Mouse (Mus musculus): ENCODE data around the gene Rnf5. TPM values are rescaled to one million over a fixed set of nuclear protein-coding genes. Genes with fewer than 3 reads are reported as not detected.

The Rnf5 gene
- polyA plus RNA-seq, 1 experiment from 2014 or later, result 223 TPM

- under 1% methylated on average over 31 of the region's 35 CpGs for WGBS
- DNase-seq (peak; percentile 95), ATAC-seq (ENCODE audit: low FRiP score, low TSS enrichment) (peak; percentile 35)
- Histone ChIP-seq H3K4me3 (replicated peaks; ENCODE audit: low read depth, low read length) (peak overlapping the region; percentile 80), H3K4me2 (ENCODE audit: low read length) (peak overlapping the region; percentile 97), H3K27me3 (ENCODE audit: control insufficient read depth, insufficient read depth, low read length) (no peaks in the 10 kb centered on the region), H3K27ac (replicated peaks; ENCODE audit: low read depth, low read length) (peak overlapping the region; percentile 99), H3K9ac (replicated peaks; ENCODE audit: low read length) (peak overlapping the region; percentile 96), H3K9me3 (ENCODE audit: control insufficient read depth, low read length) (no peaks in the 10 kb centered on the region), H3K36me3 (ENCODE audit: control insufficient read depth, insufficient read depth, low read length) (peaks cover 25% of the 10 kb centered on the region), H3K4me1 (ENCODE audit: control insufficient read depth, insufficient read depth, low read length) (peaks cover 43% of the 10 kb centered on the region)
These were observed 11.5 kb downstream of the Rnf5 start for GRCm38 (mm10) chr17:34591994-34592375.

GRCm38 (mm10) chr17:34591029-34591993 lies 12.2 kb downstream of the Rnf5 start, which contains the start of gene Pbx2:
TSS of gene Pbx2 (plus strand) at chr17:34591266.
- H3K27ac ChIP-seq (replicated peaks; ENCODE audit: low read depth, low read length), result peak within 1 kb of the TSS; percentile 99
- peak within 1 kb of the TSS; percentile 97 for H3K4me2 ChIP-seq (ENCODE audit: low read length)
- no peaks in the 10 kb centered on the region for H3K27me3 ChIP-seq (ENCODE audit: control insufficient read depth, insufficient read depth, low read length)
- H3K9ac ChIP-seq (replicated peaks; ENCODE audit: low read length), result peak within 1 kb of the TSS; percentile 96
- no peaks in the 10 kb centered on the region for H3K9me3 ChIP-seq (ENCODE audit: control insufficient read depth, low read length)
- ATAC-seq (ENCODE audit: low FRiP score, low TSS enrichment) (peak; percentile 7), DNase-seq (peak; percentile 72)
- H3K36me3 ChIP-seq (ENCODE audit: control insufficient read depth, insufficient read depth, low read length), result peaks cover 21% of the 10 kb centered on the region
- H3K4me1 ChIP-seq (ENCODE audit: control insufficient read depth, insufficient read depth, low read length), result peaks cover 45% of the 10 kb centered on the region
- H3K4me3 ChIP-seq (replicated peaks; ENCODE audit: low read depth, low read length), result peak within 1 kb of the TSS; percentile 80
- 1% methylated on average over 21 of the region's 21 CpGs for WGBS

GRCm38 (mm10) chr17:34590154-34590987 lies 13.1 kb downstream of the Rnf5 start:
- Histone ChIP-seq H3K4me2 (ENCODE audit: low read length) (peak overlapping the region; percentile 97), H3K4me3 (replicated peaks; ENCODE audit: low read depth, low read length) (no peak overlapping the region), H3K4me1 (ENCODE audit: control insufficient read depth, insufficient read depth, low read length) (peaks cover 55% of the 10 kb centered on the region), H3K27ac (replicated peaks; ENCODE audit: low read depth, low read length) (peak overlapping the region; percentile 99; the same call in 1 of the 2 replicates), H3K27me3 (ENCODE audit: control insufficient read depth, insufficient read depth, low read length) (no peaks in the 10 kb centered on the region), H3K9me3 (ENCODE audit: control insufficient read depth, low read length) (no peaks in the 10 kb centered on the region), H3K9ac (replicated peaks; ENCODE audit: low read length) (no peak overlapping the region), H3K36me3 (ENCODE audit: control insufficient read depth, insufficient read depth, low read length) (peaks cover 11% of the 10 kb centered on the region)
- DNase-seq (no peak), ATAC-seq (ENCODE audit: low FRiP score, low TSS enrichment) (no peak)
- 67% methylated on average over 15 of the region's 15 CpGs for WGBS

- H3K9ac ChIP-seq (replicated peaks; ENCODE audit: low read length), result no peak within 1 kb of the TSS
- H3K9me3 ChIP-seq (ENCODE audit: control insufficient read depth, low read length), result no peaks in the 10 kb centered on the region
- H3K4me3 ChIP-seq (replicated peaks; ENCODE audit: low read depth, low read length), result no peak within 1 kb of the TSS
- peaks cover 4% of the 10 kb centered on the region for H3K36me3 ChIP-seq (ENCODE audit: control insufficient read depth, insufficient read depth, low read length)
- peak within 1 kb of the TSS; percentile 97 for H3K4me2 ChIP-seq (ENCODE audit: low read length)
- peak within 1 kb of the TSS; percentile 99; the same call in 1 of the 2 replicates for H3K27ac ChIP-seq (replicated peaks; ENCODE audit: low read depth, low read length)
- peaks cover 56% of the 10 kb centered on the region for H3K4me1 ChIP-seq (ENCODE audit: control insufficient read depth, insufficient read depth, low read length)
- ATAC-seq (ENCODE audit: low FRiP score, low TSS enrichment), result no peak
- no peaks in the 10 kb centered on the region for H3K27me3 ChIP-seq (ENCODE audit: control insufficient read depth, insufficient read depth, low read length)
- WGBS, result 29% methylated on average over 7 of the region's 7 CpGs
- DNase-seq, result no peak
These were observed 13.8 kb downstream of the Rnf5 start, which contains the start of gene Gpsm3 for GRCm38 (mm10) chr17:34589681-34590101. TSS of gene Gpsm3 (plus strand) at chr17:34589806.

GRCm38 (mm10) chr17:34589206-34589605 lies 14.3 kb downstream of the Rnf5 start:
- DNase-seq, result no peak
- Histone ChIP-seq H3K9me3 (ENCODE audit: control insufficient read depth, low read length) (no peaks in the 10 kb centered on the region), H3K27ac (replicated peaks; ENCODE audit: low read depth, low read length) (no peak overlapping the region), H3K4me2 (ENCODE audit: low read length) (no peak overlapping the region), H3K4me3 (replicated peaks; ENCODE audit: low read depth, low read length) (no peak overlapping the region), H3K9ac (replicated peaks; ENCODE audit: low read length) (no peak overlapping the region), H3K4me1 (ENCODE audit: control insufficient read depth, insufficient read depth, low read length) (peaks cover 53% of the 10 kb centered on the region), H3K36me3 (ENCODE audit: control insufficient read depth, insufficient read depth, low read length) (no peaks in the 10 kb centered on the region), H3K27me3 (ENCODE audit: control insufficient read depth, insufficient read depth, low read length) (no peaks in the 10 kb centered on the region)
- WGBS, result 47% methylated on average over 7 of the region's 7 CpGs
- no peak for ATAC-seq (ENCODE audit: low FRiP score, low TSS enrichment)

GRCm38 (mm10) chr17:34588767-34589166 lies 14.7 kb downstream of the Rnf5 start:
- DNase-seq, result no peak
- H3K4me3 ChIP-seq (replicated peaks; ENCODE audit: low read depth, low read length), result no peak overlapping the region
- H3K9ac ChIP-seq (replicated peaks; ENCODE audit: low read length), result no peak overlapping the region
- H3K27ac ChIP-seq (replicated peaks; ENCODE audit: low read depth, low read length), result no peak overlapping the region
- H3K4me2 ChIP-seq (ENCODE audit: low read length), result peak overlapping the region; percentile 5; the same call in 1 of the 2 replicates
- no peaks in the 10 kb centered on the region for H3K36me3 ChIP-seq (ENCODE audit: control insufficient read depth, insufficient read depth, low read length)
- no peak for ATAC-seq (ENCODE audit: low FRiP score, low TSS enrichment)
- peaks cover 49% of the 10 kb centered on the region for H3K4me1 ChIP-seq (ENCODE audit: control insufficient read depth, insufficient read depth, low read length)
- H3K9me3 ChIP-seq (ENCODE audit: control insufficient read depth, low read length), result no peaks in the 10 kb centered on the region
- 75% methylated on average over 3 of the region's 3 CpGs for WGBS
- H3K27me3 ChIP-seq (ENCODE audit: control insufficient read depth, insufficient read depth, low read length), result no peaks in the 10 kb centered on the region

GRCm38 (mm10) chr17:34587814-34588213 lies 15.7 kb downstream of the Rnf5 start:
- Histone ChIP-seq H3K4me2 (ENCODE audit: low read length) (peak overlapping the region; percentile 98), H3K9me3 (ENCODE audit: control insufficient read depth, low read length) (no peaks in the 10 kb centered on the region), H3K36me3 (ENCODE audit: control insufficient read depth, insufficient read depth, low read length) (no peaks in the 10 kb centered on the region), H3K4me1 (ENCODE audit: control insufficient read depth, insufficient read depth, low read length) (peaks cover 43% of the 10 kb centered on the region), H3K27me3 (ENCODE audit: control insufficient read depth, insufficient read depth, low read length) (no peaks in the 10 kb centered on the region), H3K4me3 (replicated peaks; ENCODE audit: low read depth, low read length) (peak overlapping the region; percentile 69), H3K9ac (replicated peaks; ENCODE audit: low read length) (peak overlapping the region; percentile 85), H3K27ac (replicated peaks; ENCODE audit: low read depth, low read length) (peak overlapping the region; percentile 99)
- DNase-seq, result no peak
- ATAC-seq (ENCODE audit: low FRiP score, low TSS enrichment), result no peak
- 5% methylated on average over 19 of the region's 19 CpGs for WGBS

GRCm38 (mm10) chr17:34587423-34587811 lies 16.1 kb downstream of the Rnf5 start:
- H3K4me2 ChIP-seq (ENCODE audit: low read length), result peak overlapping the region; percentile 98
- H3K9ac ChIP-seq (replicated peaks; ENCODE audit: low read length), result peak overlapping the region; percentile 85
- peak; percentile 99 for DNase-seq
- no peaks in the 10 kb centered on the region for H3K27me3 ChIP-seq (ENCODE audit: control insufficient read depth, insufficient read depth, low read length)
- H3K27ac ChIP-seq (replicated peaks; ENCODE audit: low read depth, low read length), result peak overlapping the region; percentile 99
- no peaks in the 10 kb centered on the region for H3K9me3 ChIP-seq (ENCODE audit: control insufficient read depth, low read length)
- ATAC-seq (ENCODE audit: low FRiP score, low TSS enrichment), result peak; percentile 86
- WGBS, result under 1% methylated on average over 50 of the region's 50 CpGs
- no peaks in the 10 kb centered on the region for H3K36me3 ChIP-seq (ENCODE audit: control insufficient read depth, insufficient read depth, low read length)
- peaks cover 43% of the 10 kb centered on the region for H3K4me1 ChIP-seq (ENCODE audit: control insufficient read depth, insufficient read depth, low read length)
- H3K4me3 ChIP-seq (replicated peaks; ENCODE audit: low read depth, low read length), result peak overlapping the region; percentile 69
